Mouse (Mus musculus): ENCODE results near the gene Olfr659. TPM values are rescaled to one million over a fixed set of nuclear protein-coding genes. Genes with fewer than 3 reads are reported as not detected.
A peak's percentile ranks its signal among the peaks of the same experiment; 100 is the strongest.

The Olfr659 gene
- total RNA-seq (2014; fragmentation: Nextera tagmentation) (not detected in 2 replicates), total RNA-seq (2017) (not detected in 2 replicates)

DNA sequence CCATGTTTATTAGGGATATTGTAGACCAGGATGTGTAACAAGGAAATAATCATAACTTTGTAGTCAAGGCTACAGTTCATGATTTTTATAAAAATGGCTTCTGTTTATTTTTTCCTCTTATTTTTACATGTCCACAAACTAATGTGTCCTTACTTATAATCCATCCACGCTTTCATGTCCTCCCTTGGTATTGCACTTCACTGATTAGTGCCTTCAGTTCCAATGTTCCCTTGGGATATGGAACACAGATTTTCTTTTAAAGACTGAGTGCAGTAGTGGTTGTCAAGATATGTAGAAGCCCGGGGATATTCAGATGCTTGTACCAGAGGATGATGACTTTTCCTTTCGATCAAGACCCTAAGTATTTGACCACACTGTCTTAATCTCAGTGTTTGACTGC is at the start of gene Olfr659:
Gene Olfr659, plus strand, starts transcription at position 301 of the 400 bp plus-strand sequence.
- no peak for ATAC-seq (replicated peaks; ENCODE audit: low FRiP score, low TSS enrichment, poor library complexity, severe bottlenecking)

DNA sequence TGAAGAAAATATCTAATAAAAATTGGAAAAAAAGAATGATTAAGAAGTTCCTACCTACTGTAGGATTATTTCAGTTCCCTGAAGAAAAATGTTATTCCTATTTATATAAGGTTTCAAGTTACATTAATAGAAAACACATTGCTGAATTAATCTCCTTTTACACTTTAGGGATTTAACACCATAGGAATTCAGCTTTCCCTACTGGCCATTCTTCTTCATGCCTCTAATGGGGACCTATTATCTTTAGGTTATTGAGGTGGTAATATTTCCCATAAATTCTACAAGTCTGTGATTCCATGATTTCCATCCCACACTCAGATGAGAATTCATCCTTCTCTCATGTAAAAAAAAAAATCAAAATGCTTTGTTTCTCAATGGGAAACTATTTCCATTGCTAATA is 42.1 kb upstream of the Olfr659 start, which contains the start of gene Olfr657:
Gene Olfr657, plus strand, starts transcription at position 301 of the 400 bp plus-strand sequence.
- ATAC-seq (replicated peaks; ENCODE audit: low FRiP score, low TSS enrichment, poor library complexity, severe bottlenecking), result no peak

DNA sequence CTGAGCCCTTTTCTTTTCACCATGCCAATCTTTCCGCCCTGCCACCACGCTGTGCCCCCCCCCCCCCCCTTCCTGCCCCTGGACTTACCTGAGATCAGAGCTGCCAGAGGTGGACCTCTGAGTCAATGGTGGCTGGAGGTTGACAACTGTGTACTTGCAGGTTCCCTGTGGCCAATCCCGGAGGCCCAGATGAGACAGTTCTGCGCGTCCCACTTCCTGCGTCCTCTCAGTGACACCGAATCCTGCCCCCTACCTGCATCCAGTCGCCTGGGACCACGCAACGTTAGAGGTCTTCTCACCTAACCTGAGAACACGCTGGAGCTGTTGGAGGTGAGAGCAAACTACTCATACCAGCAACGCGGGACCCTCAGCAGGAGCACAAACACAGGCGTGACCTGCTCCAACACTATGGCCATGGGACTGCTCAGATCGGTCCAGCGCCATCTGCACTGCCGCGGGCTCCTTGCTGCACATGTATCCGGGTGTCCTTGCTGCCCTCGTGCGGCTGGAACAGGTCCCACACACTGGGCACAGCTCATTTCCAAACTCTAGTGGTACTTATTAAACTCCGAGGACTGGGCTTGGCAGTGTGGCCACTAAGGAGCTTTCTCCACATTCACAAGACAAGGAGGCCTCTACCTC is 19.6 kb upstream of the Olfr659 start, which contains the start of gene Olfr658:
Gene Olfr658, minus strand, starts transcription at position 465 of the 642 bp plus-strand sequence.
- ATAC-seq (replicated peaks; ENCODE audit: low FRiP score, low TSS enrichment, poor library complexity, severe bottlenecking), result peak; percentile 100

DNA sequence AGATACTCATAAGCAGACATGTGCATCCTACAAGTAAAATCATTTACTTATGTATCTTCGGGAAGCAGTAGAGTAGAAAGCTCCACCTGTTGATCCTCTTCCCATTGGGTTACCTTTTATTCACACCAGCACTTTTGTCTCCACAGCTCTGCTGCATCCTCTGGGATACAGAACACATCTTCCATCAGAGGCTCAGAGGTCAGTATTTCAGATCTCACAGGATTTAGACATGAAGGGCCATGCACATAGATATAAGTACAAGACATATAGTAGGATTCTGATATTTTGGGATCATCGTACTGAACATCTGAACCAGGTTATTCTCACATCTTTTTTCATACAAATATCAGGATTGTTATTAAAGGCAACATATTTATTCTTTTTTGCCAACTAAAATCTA is 19.6 kb downstream of the Olfr659 start, which contains the start of gene Olfr661:
Gene Olfr661, plus strand, starts transcription at position 301 of the 400 bp plus-strand sequence.
- ATAC-seq (replicated peaks; ENCODE audit: low FRiP score, low TSS enrichment, poor library complexity, severe bottlenecking), result no peak

Other genes with a start within 250 kb of the Olfr659 start
- gene Trim30a, start 201.6 kb upstream of the Olfr659 start, total RNA-seq (2014; fragmentation: Nextera tagmentation), result 12.1 and 18.8 TPM in 2 replicates
- gene Trim30a, start 201.6 kb upstream of the Olfr659 start, total RNA-seq (2017), result 16.0 and 17.6 TPM in 2 replicates
- 3.2 and 9.3 TPM in 2 replicates for gene Trim30d, start 158.9 kb upstream of the Olfr659 start, total RNA-seq (2014; fragmentation: Nextera tagmentation)
- 5.0 and 8.8 TPM in 2 replicates for gene Trim30d, start 158.9 kb upstream of the Olfr659 start, total RNA-seq (2017)
- gene Olfr651, start 116.6 kb upstream of the Olfr659 start, total RNA-seq (2014; fragmentation: Nextera tagmentation), result not detected in 2 replicates
- not detected in 2 replicates for gene Olfr651, start 116.6 kb upstream of the Olfr659 start, total RNA-seq (2017)
- gene Olfr652, start 105.9 kb upstream of the Olfr659 start, total RNA-seq (2014; fragmentation: Nextera tagmentation), result not detected in 2 replicates
- not detected in 2 replicates for gene Olfr652, start 105.9 kb upstream of the Olfr659 start, total RNA-seq (2017)
- not detected in 2 replicates for gene Olfr653, start 89.4 kb upstream of the Olfr659 start, total RNA-seq (2014; fragmentation: Nextera tagmentation)
- not detected in 2 replicates for gene Olfr653, start 89.4 kb upstream of the Olfr659 start, total RNA-seq (2017)
- gene Olfr654, start 79.7 kb upstream of the Olfr659 start, total RNA-seq (2014; fragmentation: Nextera tagmentation), result not detected in 2 replicates
- not detected in 2 replicates for gene Olfr654, start 79.7 kb upstream of the Olfr659 start, total RNA-seq (2017)
- not detected in 2 replicates for gene Olfr655, start 65.0 kb upstream of the Olfr659 start, total RNA-seq (2014; fragmentation: Nextera tagmentation)
- 1.8 TPM in 1 of 2 replicates, not detected in the other for gene Olfr655, start 65.0 kb upstream of the Olfr659 start, total RNA-seq (2017)
- not detected in 2 replicates for gene Olfr656, start 52.8 kb upstream of the Olfr659 start, total RNA-seq (2014; fragmentation: Nextera tagmentation)
- gene Olfr656, start 52.8 kb upstream of the Olfr659 start, total RNA-seq (2017), result not detected in 2 replicates
- not detected in 2 replicates for gene Olfr657, start 42.0 kb upstream of the Olfr659 start, total RNA-seq (2014; fragmentation: Nextera tagmentation)
- not detected in 2 replicates for gene Olfr657, start 42.0 kb upstream of the Olfr659 start, total RNA-seq (2017)
- 0.67 TPM in 1 of 2 replicates, not detected in the other for gene Olfr658, start 19.4 kb upstream of the Olfr659 start, total RNA-seq (2014; fragmentation: Nextera tagmentation)
- not detected in 2 replicates for gene Olfr658, start 19.4 kb upstream of the Olfr659 start, total RNA-seq (2017)
- not detected in 2 replicates for gene Olfr661, start 19.7 kb downstream of the Olfr659 start, total RNA-seq (2014; fragmentation: Nextera tagmentation)
- not detected in 2 replicates for gene Olfr661, start 19.7 kb downstream of the Olfr659 start, total RNA-seq (2017)
- gene Usp17le, start 110.7 kb downstream of the Olfr659 start, total RNA-seq (2014; fragmentation: Nextera tagmentation), result not detected in 2 replicates
- not detected in 2 replicates for gene Usp17le, start 110.7 kb downstream of the Olfr659 start, total RNA-seq (2017)
- gene Usp17lb, start 175.8 kb downstream of the Olfr659 start, total RNA-seq (2014; fragmentation: Nextera tagmentation), result not detected in 2 replicates
- gene Usp17lb, start 175.8 kb downstream of the Olfr659 start, total RNA-seq (2017), result not detected in 2 replicates
- not detected in 2 replicates for gene Usp17la, start 190.3 kb downstream of the Olfr659 start, total RNA-seq (2014; fragmentation: Nextera tagmentation)
- gene Usp17la, start 190.3 kb downstream of the Olfr659 start, total RNA-seq (2017), result not detected in 2 replicates
- gene Olfr665, start 211.3 kb downstream of the Olfr659 start, total RNA-seq (2014; fragmentation: Nextera tagmentation), result not detected in 2 replicates
- not detected in 2 replicates for gene Olfr665, start 211.3 kb downstream of the Olfr659 start, total RNA-seq (2017)
- gene Olfr666, start 229.2 kb downstream of the Olfr659 start, total RNA-seq (2014; fragmentation: Nextera tagmentation), result not detected in 2 replicates
- not detected in 2 replicates for gene Olfr666, start 229.2 kb downstream of the Olfr659 start, total RNA-seq (2017)

All from megakaryocyte-erythroid progenitor cell, adult 5-6 weeks (primary cell).